ENCODE assay signal across 18 mouse cellular contexts in the genomic region with DNA sequence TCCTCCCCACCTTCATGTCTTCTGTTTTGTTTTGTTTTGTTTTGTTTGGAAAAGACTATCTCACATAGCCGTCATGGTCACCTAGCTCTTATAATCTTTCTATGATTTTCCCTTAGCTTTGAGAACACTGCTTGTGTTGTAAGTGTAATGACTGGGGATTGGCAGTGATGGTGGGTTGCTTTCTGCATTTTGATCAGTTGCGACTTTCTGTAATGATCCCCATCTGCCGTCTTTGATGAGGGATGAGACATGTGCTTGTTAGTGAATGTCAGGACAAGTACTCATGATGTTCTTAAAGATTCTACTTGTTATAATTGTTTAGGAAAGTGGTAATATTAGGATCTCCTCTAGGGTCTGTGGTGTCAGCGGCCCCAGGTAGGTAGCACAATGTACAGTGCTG.
"Had no signal": no experiment of that assay in that cellular context is flagged by ENCODE, and none has a peak within 500 bp of the region (broad histone marks: within the 10 kb centered on the region; RNA-seq: fewer than 3 reads in every experiment).

No protein-coding gene starts in this region.

- H3K27ac ChIP-seq: midbrain, embryonic 10.5 days; neural tube, embryonic 13.5 days; neural tube, embryonic 15.5 days had no signal

- H3K27me3 ChIP-seq: neural tube, embryonic 13.5 days; neural tube, embryonic 15.5 days had no signal

- DNase-seq: lung, adult 18-20 months; lung, embryonic 14.5 days; lung, postnatal 10 days; lung, postnatal 4 days; midbrain, embryonic 14.5 days; retina, postnatal 1 day; right cerebral cortex, adult 18-20 months; right cerebral cortex, postnatal 25 days; right cerebral cortex, postnatal 4 days; spleen, adult 18-20 months; thymus, adult 18-20 months; thymus, postnatal 14 days; thymus, postnatal 36 days had no signal

- H3K4me3 ChIP-seq: midbrain, embryonic 10.5 days; myocyte; neural tube, embryonic 13.5 days; neural tube, embryonic 15.5 days had no signal

- H3K9me3 ChIP-seq: midbrain, embryonic 10.5 days; neural tube, embryonic 13.5 days; neural tube, embryonic 15.5 days had no signal

- ATAC-seq: midbrain, embryonic 16.5 days had no signal

- H3K4me2 ChIP-seq: lung, embryonic 14.5 days; neural tube, embryonic 13.5 days; neural tube, embryonic 15.5 days had no signal

- H3K9ac ChIP-seq: lung, embryonic 14.5 days; neural tube, embryonic 13.5 days; neural tube, embryonic 15.5 days had no signal

- H3K4me1 ChIP-seq: midbrain, embryonic 10.5 days; neural tube, embryonic 13.5 days; neural tube, embryonic 15.5 days had no signal

- H3K36me3 ChIP-seq: midbrain, embryonic 10.5 days; neural tube, embryonic 13.5 days; neural tube, embryonic 15.5 days had no signal
